Comparison of ENCODE assay signal across 8 mouse cellular contexts in the genomic region with DNA sequence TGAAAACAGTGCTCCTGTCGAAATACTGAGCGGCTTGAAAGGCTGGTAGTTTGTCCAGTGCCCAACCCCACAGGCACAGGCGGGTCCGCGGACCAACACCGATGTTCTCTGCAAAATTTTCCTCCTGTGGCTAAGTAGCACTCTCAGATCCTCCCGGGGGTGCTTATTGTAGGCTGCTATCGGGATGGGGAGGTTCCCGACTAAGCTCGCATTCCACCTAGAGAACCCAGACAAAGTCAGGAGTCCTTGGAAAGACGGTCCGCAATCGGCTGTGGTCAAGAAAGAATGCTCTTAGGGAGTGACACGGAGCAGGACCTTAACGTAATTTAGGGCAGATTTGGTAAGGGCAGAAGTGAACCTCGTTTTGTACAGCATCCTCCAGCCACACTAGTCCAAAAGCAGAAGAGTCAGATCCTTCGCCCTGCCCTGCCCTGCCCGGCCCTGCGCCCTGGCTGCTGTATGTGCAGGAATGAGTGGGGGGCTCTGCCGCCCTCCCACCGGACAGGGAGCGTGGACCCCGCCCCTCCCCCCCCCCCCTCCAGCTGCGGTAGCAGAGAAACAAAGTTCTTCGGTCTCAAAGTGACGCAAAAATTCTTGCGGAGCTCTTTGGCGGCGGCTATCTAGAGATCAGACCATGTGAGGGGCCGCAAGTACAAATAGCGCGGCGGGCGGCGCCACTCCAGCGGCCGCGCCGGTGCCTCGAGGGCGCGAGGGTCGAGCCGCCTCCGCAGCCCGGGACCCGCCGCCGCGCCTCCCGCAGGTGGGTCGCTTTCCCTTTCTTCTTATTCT. TPM values are rescaled to one million over a fixed set of nuclear protein-coding genes. Genes with fewer than 3 reads are reported as not detected.
DNase-seq lines count a peak whose midpoint lies in the region; ATAC-seq and TF ChIP-seq lines count a peak whose summit lies in the region.
"Had no signal": no experiment of that assay in that cellular context is flagged by ENCODE, and none has a peak within 500 bp of the region (broad histone marks: within the 10 kb centered on the region; RNA-seq: fewer than 3 reads in every experiment).

A gene (plus strand): TSS at position 688 of the 789 bp plus-strand sequence.

- DNase-seq in embryonic facial prominence, embryonic 11.5 days (ENCODE audit: low spot score): peak; percentile 58
- DNase-seq in hindbrain, postnatal 0 days (ENCODE audit: low spot score): peak; percentile 18
- peak; percentile 57 for DNase-seq in yolk sac, embryonic 10.5 days (ENCODE audit: low spot score)
- DNase-seq in left cerebral cortex, postnatal 36 days (ENCODE audit: low spot score in 2 of 2): no peak

- WGBS in embryonic facial prominence, embryonic 11.5 days: under 1% methylated on average over 43 of the region's 52 CpGs
- under 1% methylated on average over 50 of the region's 52 CpGs for WGBS in hindbrain, postnatal 0 days

- H3ac ChIP-seq in C2C12 (ENCODE audit: control insufficient read depth, insufficient read length, low read depth): peak within 1 kb of the TSS; percentile 57

- H3K79me2 ChIP-seq in C2C12 (ENCODE audit: control insufficient read depth, insufficient read depth): no peaks in the 10 kb centered on the region

- no peaks in the 10 kb centered on the region for H3K79me3 ChIP-seq in C2C12 (ENCODE audit: low read depth)

- no peaks in the 10 kb centered on the region for H3K27me3 ChIP-seq in C2C12 (ENCODE audit: control insufficient read depth, insufficient read depth, insufficient read length)
- H3K27me3 ChIP-seq in E14TG2a.4 (ENCODE audit: insufficient read depth, low read length): peaks cover 83% of the 10 kb centered on the region
- H3K27me3 ChIP-seq in embryonic facial prominence, embryonic 11.5 days (ENCODE audit: control insufficient read depth, insufficient read depth, low read length): peaks cover 21% of the 10 kb centered on the region
- peaks cover 25% of the 10 kb centered on the region for H3K27me3 ChIP-seq in hindbrain, postnatal 0 days (ENCODE audit: insufficient read depth, low read length)

- H3K36me3 ChIP-seq in C2C12 (ENCODE audit: control insufficient read depth, insufficient read depth) (no peaks in the 10 kb centered on the region), E14TG2a.4 (ENCODE audit: insufficient read depth, low read length) (no peaks in the 10 kb centered on the region)
- no peaks in the 10 kb centered on the region for H3K36me3 ChIP-seq in embryonic facial prominence, embryonic 11.5 days (replicated peaks; ENCODE audit: control insufficient read depth, insufficient read depth, low read depth, low read length)
- H3K36me3 ChIP-seq in hindbrain, postnatal 0 days (ENCODE audit: insufficient read depth, low read length): no peaks in the 10 kb centered on the region

- H3K4me1 ChIP-seq in E14TG2a.4 (replicated peaks; ENCODE audit: low read depth, low read length): peaks cover 52% of the 10 kb centered on the region
- H3K4me1 ChIP-seq in embryonic facial prominence, embryonic 11.5 days (ENCODE audit: control insufficient read depth, insufficient read depth, low read length): no peaks in the 10 kb centered on the region; the same call in none of the 2 replicates
- no peaks in the 10 kb centered on the region for H3K4me1 ChIP-seq in hindbrain, postnatal 0 days (ENCODE audit: insufficient read depth, low read length)

- H3K9me3 ChIP-seq in E14TG2a.4 (ENCODE audit: low read length): peaks cover 3% of the 10 kb centered on the region; the same call in 1 of the 2 replicates
- H3K9me3 ChIP-seq in embryonic facial prominence, embryonic 11.5 days (replicated peaks; ENCODE audit: control insufficient read depth, low read length): no peaks in the 10 kb centered on the region
- no peaks in the 10 kb centered on the region for H3K9me3 ChIP-seq in hindbrain, postnatal 0 days (ENCODE audit: low read length)

- H3K4me3 ChIP-seq in C2C12 (ENCODE audit: insufficient read depth, poor library complexity, severe bottlenecking) (peak within 1 kb of the TSS; percentile 25), E14TG2a.4 (replicated peaks; ENCODE audit: low read length) (peak within 1 kb of the TSS; percentile 67)
- peak within 1 kb of the TSS; percentile 44 for H3K4me3 ChIP-seq in embryonic facial prominence, embryonic 11.5 days (ENCODE audit: low read depth, low read length)
- H3K4me3 ChIP-seq in hindbrain, postnatal 0 days (ENCODE audit: low read length): peak within 1 kb of the TSS; percentile 41

- H3K27ac ChIP-seq in embryonic facial prominence, embryonic 11.5 days (replicated peaks; ENCODE audit: low read depth, low read length): no peak within 1 kb of the TSS
- no peak within 1 kb of the TSS for H3K27ac ChIP-seq in hindbrain, postnatal 0 days

- no peak for ATAC-seq in embryonic facial prominence, embryonic 11.5 days (replicated peaks; ENCODE audit: insufficient number of reproducible peaks, low FRiP score, low TSS enrichment, low read depth)
- ATAC-seq in hindbrain, postnatal 0 days: no peak
- peak; percentile 31 for ATAC-seq in megakaryocyte, adult 5-6 weeks (ENCODE audit: poor library complexity, severe bottlenecking)

- peak within 1 kb of the TSS; percentile 83 for H3K4me2 ChIP-seq in embryonic facial prominence, embryonic 11.5 days (ENCODE audit: low read depth, low read length)
- H3K4me2 ChIP-seq in hindbrain, postnatal 0 days (ENCODE audit: low read depth, low read length): peak within 1 kb of the TSS; percentile 78

- no peak within 1 kb of the TSS; the same call in 1 of the 2 replicates for H3K9ac ChIP-seq in embryonic facial prominence, embryonic 11.5 days (replicated peaks; ENCODE audit: low read length)
- 0 out of 2 replicates have a peak within 1 kb of the TSS, but pooled peaks have one; percentile 9 for H3K9ac ChIP-seq in hindbrain, postnatal 0 days (replicated peaks; ENCODE audit: low read length)

- intact Hi-C loops in left cerebral cortex, postnatal 36 days (cut with DNase I): loop anchor here (5.0 to 10.0 kb wide), 3 partner anchors 74 to 317 kb away; no protein-coding TSS in a partner anchor

- TF ChIP-seq CTCF in C2C12 (IDR thresholded peaks at IDR 0.05; ENCODE audit: control insufficient read depth, insufficient read depth, insufficient read length) (no peak), E14TG2a.4 (conservative IDR thresholded peaks at IDR 0.05; ENCODE audit: low read length) (no peak)
- TF ChIP-seq CTCF in hindbrain, postnatal 0 days (IDR thresholded peaks at IDR 0.05; ENCODE audit: low read depth): no peak

TF ChIP-seq in C2C12, 6 proteins besides CTCF, POLR2A, EP300 and RAD21:
- TF ChIP-seq MYOD1 (IDR thresholded peaks at IDR 0.05; ENCODE audit: control insufficient read depth, insufficient read length, low read depth) (no peak), FOSL1 (IDR thresholded peaks at IDR 0.05; ENCODE audit: insufficient read depth, low read length, poor library complexity, severe bottlenecking) (no peak), MAX (IDR thresholded peaks at IDR 0.05) (no peak), MYOG (IDR thresholded peaks at IDR 0.05; ENCODE audit: control insufficient read depth, extremely low read depth, insufficient read length) (no peak), CEBPB (IDR thresholded peaks at IDR 0.05; ENCODE audit: low read depth) (no peak), USF1 (IDR thresholded peaks at IDR 0.05; ENCODE audit: low read depth) (no peak)

RNA-seq across cellular contexts. Expression of the gene that starts here (rescaled TPM):
- 0.06 TPM for polyA plus RNA-seq in C2C12 (2012; fragmentation: generic; extraction: Trizol)
- 0.86 and 1.0 TPM in 2 replicates for polyA plus RNA-seq in embryonic facial prominence, embryonic 11.5 days (2014; fragmentation: Nextera tagmentation; extraction: Ambion mirVana)
- 23.9 and 28.0 TPM in 2 replicates for total RNA-seq in hindbrain, postnatal 0 days (2014; rRNA removed)
- 12.4 and 17.6 TPM in 2 replicates for polyA plus RNA-seq in hindbrain, postnatal 0 days (2015; fragmentation: Nextera tagmentation; extraction: Ambion mirVana)
- total RNA-seq in megakaryocyte, adult 5-6 weeks (2015): 0.49 and 0.64 TPM in 2 replicates
- 0.41 and 0.70 TPM in 2 replicates for total RNA-seq in megakaryocyte, adult 5-6 weeks (2017)
- total RNA-seq in left cerebral cortex, postnatal 36 days (2021): under 1 TPM in 1 of 2 experiments, not detected in 1; 0.20 TPM
- total RNA-seq: hematopoietic stem cell, adult 5-6 weeks had no signal

Comparison
In these comparisons a context has a peak if more than half of its experiments do, and no peak if none do; other contexts are left out.
1. RNA of the gene that starts here (total RNA-seq): 23.9 to 28.0 TPM in hindbrain, postnatal 0 days; 0.41 to 0.70 TPM in megakaryocyte, adult 5-6 weeks and 0.20 TPM in left cerebral cortex, postnatal 36 days; every median in the first group is over 10 times any median in the second.
2. Peak in ATAC-seq in megakaryocyte, adult 5-6 weeks; RNA of the gene not detected or under 1 TPM.
3. DNase-seq: peak in embryonic facial prominence, embryonic 11.5 days (single experiment), hindbrain, postnatal 0 days (single experiment) and yolk sac, embryonic 10.5 days (single experiment); none in left cerebral cortex, postnatal 36 days (0 of 2).
4. Peak in every context shown above with its lines, with median percentiles within 50 percentile points of each other: H3K4me3 ChIP-seq.